Mouse (Mus musculus) bone marrow, adult 2 months (tissue): ENCODE data around the gene AC140267.1.

Experiments used
- CTCF ChIP-seq: fragments of 200-500 bp; IDR thresholded peaks from 2 replicates; pipeline ENCODE4 v1.5.1; 2011; ENCODE audit warnings: low read length, control low read depth; ENCODE audit not compliant: control insufficient read depth, insufficient read depth
- POLR2A ChIP-seq: fragments of 200-500 bp; IDR thresholded peaks from 2 replicates; pipeline ENCODE4 v1.6.1; 2011; ENCODE audit warnings: low read depth, mild to moderate bottlenecking, control low read depth, low read length, borderline replicate concordance; ENCODE audit not compliant: control insufficient read depth

GRCm38 (mm10) chr15:80248596-80248995, 13.0 kb downstream of the AC140267.1 start:
- no peak for TF ChIP-seq POLR2A
- no peak for TF ChIP-seq CTCF
